Mouse (Mus musculus) adrenal gland, postnatal 36 days (tissue): ENCODE results near the gene Smoc1. TPM values are rescaled to one million over a fixed set of nuclear protein-coding genes. Genes with fewer than 3 reads are reported as not detected.

Experiments
- DNase-seq, 2 experiments: peaks; one replicate each; pipeline ENCODE4 v3.0.0; 2021; ENCODE audit warnings: mixed read lengths in 1 of 2
- total RNA-seq, 2 experiments: library from RNA; stranded (reverse); gene quantifications; 2 replicates each; pipeline ENCODE4 v1.2.3; 2021

Smoc1 gene
- total RNA-seq, 2 experiments from 2014 or later: 143 to 169 TPM

GRCm38 (mm10) chr12:81131114-81131513 lies 104.5 kb downstream of the Smoc1 start:
- DNase-seq: no peak

DNA sequence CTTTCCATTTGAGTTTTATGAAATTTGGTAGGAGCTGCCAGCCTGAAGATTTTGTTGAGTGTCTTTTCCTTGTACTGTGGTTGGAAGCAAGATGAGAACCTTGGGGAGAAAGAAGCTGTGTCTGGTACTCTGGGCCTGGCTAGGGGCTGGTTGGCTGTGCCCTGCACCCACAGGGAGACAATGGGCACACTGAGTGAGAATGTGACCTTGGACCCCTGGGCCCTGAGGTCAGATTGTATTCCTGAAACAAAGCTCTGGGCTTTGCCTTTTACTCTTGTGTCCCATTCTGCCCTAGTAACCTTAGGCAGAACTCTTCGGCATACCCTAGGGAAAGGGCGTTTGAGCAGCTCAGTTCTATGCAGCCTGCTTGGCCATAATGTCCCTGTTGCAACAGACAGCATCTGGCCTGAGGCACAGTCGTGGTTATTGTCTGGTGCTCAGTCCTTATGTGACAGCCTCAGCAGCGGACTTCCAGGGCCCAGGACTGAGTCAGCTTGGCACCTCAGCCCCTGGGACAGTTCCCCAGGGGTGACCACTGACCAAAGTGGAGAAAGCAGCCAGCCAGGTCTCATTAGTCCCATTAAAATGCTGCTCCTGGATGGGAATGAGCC lies 106.6 kb downstream of the Smoc1 start:
- DNase-seq: peak; percentile 38 to 39

DNA sequence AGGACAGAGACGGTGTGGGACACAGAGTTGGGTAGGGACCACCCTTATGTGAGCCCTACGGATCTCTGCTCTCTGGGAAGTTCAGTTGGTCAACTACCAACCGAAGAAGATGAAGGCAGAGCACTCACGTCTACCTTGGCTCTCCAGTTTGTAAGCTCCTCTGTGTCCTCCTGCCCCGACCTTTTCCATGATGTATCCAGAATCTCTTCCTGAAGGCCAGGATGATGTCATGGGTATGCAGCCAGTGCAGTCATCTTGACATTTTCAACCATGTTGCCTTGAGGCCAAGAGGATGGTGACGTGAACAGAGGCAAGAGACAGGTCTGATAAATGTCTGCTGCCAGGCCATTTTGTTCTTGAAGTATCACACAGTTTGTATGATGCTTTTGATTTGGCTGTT lies 111.6 kb downstream of the Smoc1 start:
- DNase-seq: peak; percentile 46 to 47

- DNase-seq: no peak
Observed at GRCm38 (mm10) chr12:81139463-81139862, 112.9 kb downstream of the Smoc1 start.

GRCm38 (mm10) chr12:81140594-81141328 lies 114.2 kb downstream of the Smoc1 start:
- DNase-seq: peak; percentile 83 to 84

- DNase-seq: no peak
Observed at GRCm38 (mm10) chr12:81141329-81141711, 114.7 kb downstream of the Smoc1 start.

DNA sequence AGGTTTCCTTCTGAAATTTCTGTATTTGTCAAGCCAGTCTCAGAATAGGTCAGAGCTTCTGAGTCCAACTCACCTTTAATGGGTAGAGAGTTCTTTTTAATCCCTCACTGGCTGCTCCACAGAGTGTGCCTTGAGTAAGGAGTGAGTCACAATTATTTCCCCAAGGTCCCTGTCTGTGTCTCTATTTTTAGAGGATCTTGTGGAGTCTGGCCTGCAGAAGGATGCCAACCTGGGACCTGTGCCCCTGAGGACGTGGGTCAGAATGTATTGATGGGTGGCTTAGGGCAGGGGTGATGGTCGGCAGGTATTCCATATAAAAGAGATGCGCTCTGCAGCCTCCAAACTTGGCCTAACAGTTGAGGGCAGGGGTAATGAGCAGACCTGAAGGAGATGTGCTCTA lies 115.6 kb downstream of the Smoc1 start:
- DNase-seq: peak; percentile 33 to 48

- DNase-seq: no peak
Observed at GRCm38 (mm10) chr12:81144201-81144600, 117.6 kb downstream of the Smoc1 start.

GRCm38 (mm10) chr12:81146417-81147180 lies 120.0 kb downstream of the Smoc1 start:
- DNase-seq: peak; percentile 74 to 79

DNA sequence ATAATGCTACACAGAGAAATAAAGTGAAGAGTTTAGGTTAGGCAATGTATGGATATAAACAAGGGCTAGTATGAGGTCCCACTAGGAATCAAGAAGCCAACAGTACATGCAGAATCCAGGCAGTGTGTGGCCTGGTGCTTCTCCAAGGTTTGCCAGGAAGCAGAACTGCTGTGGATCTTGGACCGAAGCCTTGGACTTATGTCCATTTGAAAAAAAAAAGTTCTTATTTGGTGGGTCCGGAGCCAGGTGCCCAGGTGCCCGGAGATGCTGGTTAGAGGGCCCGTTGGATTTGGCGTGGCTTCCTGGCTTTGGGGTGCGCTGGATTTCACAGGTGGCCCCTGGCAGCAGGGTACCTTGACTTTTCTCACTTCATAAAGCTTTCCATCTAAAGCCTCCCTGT lies 121.3 kb downstream of the Smoc1 start:
- no peak for DNase-seq

GRCm38 (mm10) chr12:81150917-81151316 lies 124.3 kb downstream of the Smoc1 start:
- DNase-seq: no peak

DNA sequence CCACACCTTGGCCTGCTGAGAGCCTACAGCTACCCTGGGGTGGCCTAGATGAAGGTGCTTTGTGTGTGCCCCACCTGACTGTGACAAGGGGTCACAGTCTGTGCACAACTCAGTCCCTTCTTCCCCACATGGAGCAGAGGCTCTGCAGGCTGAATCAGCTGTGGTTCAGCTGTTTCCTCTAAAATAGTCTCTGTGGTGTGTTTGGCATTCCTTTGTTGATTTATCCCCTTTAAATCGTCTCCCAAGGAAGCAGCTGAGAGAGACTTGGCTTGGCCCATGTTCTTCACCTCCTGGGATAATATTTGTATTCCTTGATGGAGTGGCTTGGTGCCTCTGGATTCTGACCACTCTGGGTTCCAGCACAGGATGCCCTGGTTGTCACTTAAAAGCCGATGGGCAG lies 125.5 kb downstream of the Smoc1 start:
- DNase-seq: no peak

GRCm38 (mm10) chr12:81155675-81156074 lies 129.1 kb downstream of the Smoc1 start:
- peak; percentile 63 to 77 for DNase-seq

DNA sequence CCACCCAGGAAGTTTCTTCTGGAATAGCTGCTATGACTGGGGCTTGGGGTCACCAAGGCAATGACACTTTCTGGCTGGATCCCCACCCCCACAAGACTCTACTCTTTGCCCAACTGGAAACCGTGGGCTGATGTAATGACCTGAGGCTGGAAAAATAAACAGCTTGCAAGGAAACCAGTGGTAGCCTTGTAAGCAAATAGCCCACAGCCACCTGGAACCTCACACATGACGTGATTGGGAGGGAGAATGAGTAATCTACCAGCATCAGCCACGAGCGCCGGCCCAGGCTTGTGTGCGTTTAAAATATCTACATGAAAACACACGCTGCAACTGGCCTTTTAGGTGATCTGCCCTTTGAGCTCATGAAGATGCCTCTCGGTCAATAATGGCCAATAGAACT lies 130.2 kb downstream of the Smoc1 start:
- DNase-seq: no peak

- DNase-seq: peak; percentile 39 to 49
Observed at GRCm38 (mm10) chr12:81159947-81160346, 133.3 kb downstream of the Smoc1 start.

DNA sequence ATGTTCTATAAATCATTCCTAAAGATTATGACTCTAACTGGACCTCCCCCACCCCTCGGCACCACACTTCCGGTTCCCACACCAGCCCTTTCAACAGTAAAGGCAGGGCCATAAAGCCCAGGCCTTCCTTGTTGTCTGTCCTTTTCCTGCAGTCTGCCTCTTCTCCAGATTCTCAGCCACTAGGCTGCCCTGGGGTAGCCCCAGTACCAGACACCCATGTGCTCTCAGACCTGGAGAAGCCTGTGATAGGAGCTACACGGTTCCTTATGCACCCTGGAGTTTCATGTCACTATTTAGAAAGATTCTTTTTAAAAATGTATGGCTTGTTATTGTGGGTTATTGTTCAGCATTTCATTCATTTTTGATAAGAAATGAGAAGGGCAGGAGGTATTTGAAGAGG lies 133.8 kb downstream of the Smoc1 start:
- peak in 1 of 2 experiments; percentile 15 for DNase-seq

DNA sequence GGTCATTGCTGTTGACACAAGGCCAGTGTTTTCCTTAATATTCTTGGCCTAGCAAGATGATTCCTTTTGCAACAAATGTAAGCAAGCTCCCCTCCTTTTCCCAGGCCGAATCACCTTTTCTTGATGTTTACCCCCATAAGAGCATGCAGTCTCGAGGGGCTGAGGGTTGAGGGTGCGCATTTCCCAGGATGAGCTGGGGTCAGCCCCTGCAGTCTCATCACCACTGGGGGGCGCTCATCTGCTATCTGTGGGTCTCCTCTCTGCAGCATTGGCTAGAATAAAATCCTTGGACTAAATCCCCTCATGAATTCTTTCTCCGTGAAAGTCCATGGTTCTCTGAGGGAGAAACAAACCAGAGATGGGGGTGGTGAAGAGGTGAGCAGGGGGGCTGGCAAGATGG lies 134.2 kb downstream of the Smoc1 start:
- peak; percentile 82 to 87 for DNase-seq

GRCm38 (mm10) chr12:81161282-81161681 lies 134.7 kb downstream of the Smoc1 start:
- DNase-seq: peak; percentile 86 to 89

GRCm38 (mm10) chr12:81163131-81163530 lies 136.5 kb downstream of the Smoc1 start:
- DNase-seq: peak; percentile 63

GRCm38 (mm10) chr12:81163566-81163965 lies 137.0 kb downstream of the Smoc1 start:
- DNase-seq: no peak

- DNase-seq: no peak
Observed at GRCm38 (mm10) chr12:81166092-81166491, 139.5 kb downstream of the Smoc1 start.

- DNase-seq: no peak
Observed at GRCm38 (mm10) chr12:81166615-81167014, 140.0 kb downstream of the Smoc1 start.

DNA sequence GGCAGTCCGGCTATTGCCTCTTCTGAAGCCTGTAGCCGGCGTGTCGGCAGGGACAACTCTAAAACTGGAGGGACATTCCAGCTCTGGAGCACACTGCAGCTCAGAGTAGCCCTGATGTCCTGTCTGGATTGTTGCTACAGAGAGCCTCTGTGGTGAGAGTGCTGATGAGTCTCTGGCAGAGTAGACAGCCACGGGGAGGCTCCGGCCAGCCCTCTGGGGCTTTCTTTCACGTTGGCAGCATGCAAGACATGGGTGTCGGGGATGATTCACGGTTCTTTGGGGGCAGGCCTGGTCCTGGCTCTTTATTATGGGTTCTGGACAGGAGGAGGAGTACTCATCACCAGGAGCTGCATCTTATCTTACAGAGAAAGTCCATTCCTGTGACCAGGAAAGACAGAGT lies 140.5 kb downstream of the Smoc1 start:
- peak; percentile 44 to 61 for DNase-seq
